Mouse (Mus musculus) limb, embryonic 14.5 days (tissue): Measurements from ENCODE around the gene Ogfrl1. TPM values are rescaled to one million over a fixed set of nuclear protein-coding genes. Genes with fewer than 3 reads are reported as not detected.

ENCODE experiments used
- ATAC-seq: fragments of 200-750 bp; cut with Nextera tagmentation; 2 replicates; pipeline ENCODE4 v1.8.0; 2017; ENCODE audit warnings: low read depth, moderate number of reproducible peaks, moderate TSS enrichment; ENCODE audit not compliant: low FRiP score
- DNase-seq: peaks from one replicate; pipeline ENCODE4 v3.0.0-alpha.2; 2015; ENCODE audit warnings: low spot score
- H3K27ac ChIP-seq: fragments of 300-500 bp; sonication (generic); replicated peaks from 2 replicates; pipeline ENCODE4 v1.5.1; 2014; ENCODE audit warnings: low read depth, mild to moderate bottlenecking, low read length, moderate library complexity, mixed read lengths
- H3K27me3 ChIP-seq: fragments of 300-500 bp; sonication (generic); 2 replicates; pipeline ENCODE4 v1.6.1; 2014; ENCODE audit warnings: low read length, mixed read lengths; ENCODE audit not compliant: control insufficient read depth, insufficient read depth
- H3K36me3 ChIP-seq: fragments of 300-500 bp; sonication (generic); 2 replicates; pipeline ENCODE4 v1.6.1; 2014; ENCODE audit warnings: mild to moderate bottlenecking, low read length, moderate library complexity, mixed read lengths; ENCODE audit not compliant: control insufficient read depth, insufficient read depth
- H3K4me1 ChIP-seq: fragments of 300-500 bp; sonication (generic); 2 replicates; pipeline ENCODE4 v1.6.1; 2014; ENCODE audit warnings: antibody characterized with exemption, low read length, mixed read lengths; ENCODE audit not compliant: control insufficient read depth, insufficient read depth
- H3K4me2 ChIP-seq: fragments of 300-500 bp; sonication (generic); replicated peaks from 2 replicates; pipeline ENCODE4 v1.6.1; 2014; ENCODE audit warnings: low read depth, mild to moderate bottlenecking, low read length, moderate library complexity; ENCODE audit not compliant: severe bottlenecking
- H3K4me3 ChIP-seq: fragments of 300-500 bp; sonication (generic); replicated peaks from 2 replicates; pipeline ENCODE4 v1.5.1; 2014; ENCODE audit warnings: low read length
- H3K9ac ChIP-seq: fragments of 300-500 bp; sonication (generic); 2 replicates; pipeline ENCODE4 v1.6.1; 2014; ENCODE audit warnings: mild to moderate bottlenecking, low read depth, low read length, moderate library complexity; ENCODE audit not compliant: severe bottlenecking
- H3K9me3 ChIP-seq: fragments of 300-500 bp; sonication (generic); 2 replicates; pipeline ENCODE4 v1.6.1; 2016; ENCODE audit warnings: low read length; ENCODE audit not compliant: control insufficient read depth
- POLR2A ChIP-seq: fragments of 200-500 bp; IDR thresholded peaks from 2 replicates; pipeline ENCODE4 v1.8.0; 2012; ENCODE audit warnings: inconsistent platforms, mild to moderate bottlenecking, moderate library complexity, borderline replicate concordance; ENCODE audit not compliant: insufficient read depth, insufficient read length; ENCODE audit errors: extremely low read depth
- WGBS: fragments of 180-500 bp; shearing (Covaris S2); extraction: QIAGEN DNeasy Blood & Tissue Kit; methylation state at CpG from one replicate; pipeline ENCODE4 v1.1.7; 2014; 5-methylcytosine and 5-hydroxymethylcytosine counted together
- polyA plus RNA-seq, 2 experiments: library from polyadenylated mRNA; depleted of rRNA in 1 of 2; stranded (reverse) in 1 of 2; unstranded in 1 of 2; fragments of >200 nt; fragmentation: Nextera tagmentation in 1 of 2; extraction: Ambion mirVana in 1 of 2; gene quantifications; 2 replicates each; pipeline versions ENCODE4 v1.2.1 to v1.2.3; 2012 to 2014

Gene Ogfrl1
- polyA plus RNA-seq, 2 experiments, result 7.8 to 11.5 TPM

DNA sequence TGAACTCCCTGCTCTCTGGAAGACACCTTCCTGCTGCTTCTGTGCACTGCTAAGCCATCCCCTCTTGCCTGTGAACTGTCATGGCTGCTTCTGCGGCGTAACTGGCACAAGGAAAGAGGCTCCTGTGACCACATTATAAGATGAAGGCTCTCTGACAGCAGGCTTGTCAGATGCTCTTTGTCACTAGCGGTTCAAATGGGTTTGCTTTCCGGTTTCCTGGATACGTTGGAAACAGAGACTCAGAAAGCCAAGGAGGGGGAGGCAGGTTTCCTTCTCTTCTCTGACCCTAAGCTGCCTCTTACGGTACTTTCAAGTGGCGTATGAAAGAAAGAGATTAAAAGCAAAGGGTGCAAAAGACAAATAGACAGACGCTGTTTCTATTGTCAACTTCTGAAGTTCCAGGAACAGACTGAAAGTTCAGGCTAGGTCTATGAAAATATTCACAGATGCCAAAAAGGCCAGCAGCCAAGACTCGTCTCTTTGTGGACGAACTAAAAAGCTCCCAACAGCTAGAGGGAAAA lies 76.2 kb downstream of the Ogfrl1 start:
- 56% methylated on average over 10 of the region's 10 CpGs for WGBS
- Histone ChIP-seq H3K27me3 (no peaks in the 10 kb centered on the region), H3K9ac (no peak overlapping the region), H3K4me3 (no peak overlapping the region), H3K4me1 (no peaks in the 10 kb centered on the region), H3K27ac (no peak overlapping the region), H3K9me3 (no peaks in the 10 kb centered on the region), H3K36me3 (no peaks in the 10 kb centered on the region), H3K4me2 (no peak overlapping the region)
- ATAC-seq (no peak), DNase-seq (no peak)
- no peak for TF ChIP-seq POLR2A

DNA sequence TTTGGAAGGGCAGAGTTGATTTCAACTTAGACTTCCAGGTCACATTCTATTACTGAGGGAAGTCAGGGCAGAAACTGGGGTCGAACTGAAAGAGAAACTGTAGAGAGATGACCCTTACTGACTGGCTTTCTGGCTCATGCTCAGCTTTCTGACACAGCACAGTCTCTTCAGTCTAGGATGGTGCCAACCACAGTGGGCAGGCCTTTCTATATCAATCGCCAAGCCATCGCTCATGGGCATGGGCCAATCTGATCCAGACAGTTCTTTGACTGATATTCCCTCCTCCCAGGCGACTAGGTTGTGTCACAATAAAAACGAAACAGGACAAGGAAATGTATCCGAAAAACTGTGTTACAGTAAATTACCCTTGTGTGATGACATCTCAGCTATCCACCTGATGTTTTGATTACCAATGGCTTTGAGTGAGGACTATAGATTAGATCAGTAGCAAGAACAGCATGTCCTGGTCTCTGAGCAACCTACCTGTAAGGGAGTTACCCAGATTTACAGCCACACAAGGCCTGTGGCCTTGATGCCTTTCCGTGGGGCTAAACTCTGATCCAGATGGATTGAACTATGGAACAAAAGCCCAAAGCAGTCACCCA lies 76.9 kb downstream of the Ogfrl1 start:
- H3K27me3 ChIP-seq, result no peaks in the 10 kb centered on the region
- H3K36me3 ChIP-seq, result no peaks in the 10 kb centered on the region
- no peaks in the 10 kb centered on the region for H3K9me3 ChIP-seq
- no peak overlapping the region for H3K4me3 ChIP-seq
- DNase-seq, result no peak
- H3K27ac ChIP-seq, result no peak overlapping the region
- no peaks in the 10 kb centered on the region for H3K4me1 ChIP-seq
- H3K9ac ChIP-seq, result no peak overlapping the region
- no peak for ATAC-seq
- no peak overlapping the region for H3K4me2 ChIP-seq
- 91% methylated on average over 7 of the region's 7 CpGs for WGBS
- no peak for TF ChIP-seq POLR2A
